Mouse (Mus musculus): Measurements from ENCODE around the gene Anpep.

DNA sequence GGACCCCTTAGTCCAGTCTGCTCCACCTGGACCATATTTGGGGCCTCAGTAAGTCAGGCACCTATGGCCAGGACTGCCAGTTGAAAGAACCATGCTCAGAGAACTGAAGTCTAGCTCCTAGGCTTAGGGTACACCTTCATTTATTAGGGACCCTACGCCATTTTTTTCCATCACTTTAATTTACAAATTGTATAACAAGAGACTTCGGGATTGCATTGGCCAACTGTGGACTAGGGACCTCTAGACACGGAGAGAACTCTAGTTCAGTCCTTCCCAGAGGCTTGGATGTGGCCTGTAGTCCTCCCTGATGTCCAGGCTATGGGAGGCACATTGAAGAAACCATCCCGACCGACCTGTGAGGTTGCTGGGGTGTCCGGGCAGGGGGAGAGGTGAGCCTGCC lies 67.2 kb downstream of the Anpep start, which contains the start of gene Mesp1:
- TF ChIP-seq CTCF (IDR thresholded peaks at IDR 0.05; ENCODE audit: extremely low read depth, insufficient read length, insufficient replicate concordance, low read depth, low read length) (no peak), POLR2A (IDR thresholded peaks at IDR 0.05; ENCODE audit: low read depth, low read length) (no peak)
